Mouse (Mus musculus) gastrocnemius, adult 2 months (tissue): ENCODE results near the gene Ice1. TPM values are rescaled to one million over a fixed set of nuclear protein-coding genes. Genes with fewer than 3 reads are reported as not detected.

Experiments used
- DNase-seq: peaks from one replicate; pipeline ENCODE4 v3.0.0; 2022
- H3K27ac ChIP-seq: fragments of 200-600 bp; 2 replicates; pipeline ENCODE4 v1.8.1; 2022; ENCODE audit warnings: mild to moderate bottlenecking
- H3K4me3 ChIP-seq: fragments of 200-600 bp; 2 replicates; pipeline ENCODE4 v1.8.1; 2022; ENCODE audit warnings: mild to moderate bottlenecking, moderate library complexity
- CTCF ChIP-seq: fragments of 200-600 bp; IDR thresholded peaks from 2 replicates; pipeline ENCODE4 v1.8.1; 2022; ENCODE audit warnings: antibody characterized with exemption, mild to moderate bottlenecking, moderate library complexity
- intact Hi-C: fragments of 180-260 bp; cut with DNase I; formaldehyde crosslinking; loops from one replicate; pipeline ENCODE4 v1.15.1; 2025
- total RNA-seq, 2 experiments: library from RNA; stranded (reverse); gene quantifications; 2 replicates each; pipeline ENCODE4 v1.2.3; 2021

The Ice1 gene
- total RNA-seq, 2 experiments from 2014 or later, result 17.1 to 22.8 TPM

DNA sequence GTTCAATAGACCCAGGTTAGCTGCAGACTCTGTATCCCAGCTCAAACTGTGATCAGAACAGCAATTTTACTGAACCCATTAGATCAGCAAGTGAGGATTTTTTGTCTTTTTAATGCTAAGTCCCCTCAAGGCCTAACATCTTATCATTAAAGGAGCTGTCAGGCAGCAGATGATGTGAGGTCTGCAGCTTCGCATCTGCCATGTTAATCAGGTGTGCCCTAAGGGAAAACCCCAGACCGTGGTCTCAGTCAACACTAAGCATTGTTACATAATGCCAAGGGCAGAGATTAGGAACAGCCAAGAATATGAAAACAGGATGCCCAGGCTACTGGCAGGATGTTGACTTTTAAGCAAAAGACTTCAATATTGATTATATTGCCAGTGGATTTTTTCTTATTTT is 122.4 kb downstream of the Ice1 start:
- Histone ChIP-seq H3K27ac (no peak overlapping the region), H3K4me3 (no peak overlapping the region)
- DNase-seq, result no peak
- no peak for TF ChIP-seq CTCF
- intact Hi-C loops, result no loop called here

- TF ChIP-seq CTCF, result no peak
- Histone ChIP-seq H3K4me3 (no peak overlapping the region), H3K27ac (no peak overlapping the region)
- DNase-seq, result no peak
- intact Hi-C loops, result no loop called here
Measured at GRCm38 (mm10) chr13:70510199-70510598, 127.2 kb downstream of the Ice1 start.

DNA sequence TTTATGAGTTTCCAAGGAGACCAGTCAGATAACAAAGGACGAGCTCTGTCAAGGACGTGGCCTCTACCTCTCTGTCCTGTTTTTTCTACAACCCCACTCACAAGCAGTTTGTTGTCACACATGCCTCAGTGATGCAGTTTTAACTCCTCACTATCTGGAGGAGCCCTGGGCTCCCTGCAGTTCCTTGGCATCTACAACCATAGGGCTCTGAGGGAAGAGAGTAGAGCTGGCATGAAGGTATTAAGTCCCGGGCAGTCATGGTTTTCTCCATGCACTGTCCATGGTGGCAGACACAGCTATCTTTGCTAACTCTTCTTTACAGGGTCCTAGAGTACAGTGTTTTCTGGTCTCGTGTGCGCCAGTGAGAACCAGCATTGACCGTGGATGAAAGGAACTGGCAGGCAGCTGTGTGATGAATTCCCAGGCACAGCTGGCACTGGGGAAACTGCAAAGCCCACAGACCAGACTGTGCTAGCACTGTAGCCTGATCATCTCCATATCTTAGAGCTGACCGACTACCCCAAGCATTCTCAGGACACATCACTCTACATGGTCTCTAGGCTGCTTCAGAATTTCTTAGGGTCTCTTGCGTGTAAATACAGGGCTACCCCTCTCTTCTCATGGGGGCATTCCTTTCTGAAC is 127.9 kb downstream of the Ice1 start:
- no peak overlapping the region for H3K4me3 ChIP-seq
- H3K27ac ChIP-seq, result no peak overlapping the region
- no peak for TF ChIP-seq CTCF
- intact Hi-C loops, result no loop called here
- DNase-seq, result no peak

GRCm38 (mm10) chr13:70508708-70509374 is 128.6 kb downstream of the Ice1 start:
- no peak overlapping the region for H3K4me3 ChIP-seq
- no peak for DNase-seq
- TF ChIP-seq CTCF, result no peak
- H3K27ac ChIP-seq, result no peak overlapping the region
- intact Hi-C loops, result no loop called here

Other genes starting within 250 kb of the Ice1 start
- under 1 TPM; 0.20 to 0.56 TPM for gene Adamts16, start 204.2 kb upstream of the Ice1 start, total RNA-seq